Mouse (Mus musculus) megakaryocyte, adult 5-6 weeks (primary cell): Measurements from ENCODE around the gene Fyn. TPM values are rescaled to one million over a fixed set of nuclear protein-coding genes. Genes with fewer than 3 reads are reported as not detected.

Experiments used
- ATAC-seq: 2 replicates; pipeline ENCODE4 v1.8.0; 2016; ENCODE audit warnings: mild to moderate bottlenecking, inconsistent platforms; ENCODE audit not compliant: poor library complexity, severe bottlenecking
- total RNA-seq, 2 experiments: library from RNA; stranded (forward) in 1 of 2; stranded (reverse) in 1 of 2; fragments of 153-499, 151-499 nt in 1 of 2; fragments of 221-1000, 200-1000 nt in 1 of 2; gene quantifications; 2 replicates each; pipeline versions ENCODE4 v1.2.3 to v1.2.4; 2015 to 2017

The Fyn gene
- total RNA-seq, 2 experiments from 2014 or later = 19.5 to 28.9 TPM

GRCm38 (mm10) chr10:39557360-39557759 lies 188.7 kb downstream of the Fyn start:
- no peak for ATAC-seq

- no peak for ATAC-seq
These were observed 189.2 kb downstream of the Fyn start for GRCm38 (mm10) chr10:39557851-39558250.

DNA sequence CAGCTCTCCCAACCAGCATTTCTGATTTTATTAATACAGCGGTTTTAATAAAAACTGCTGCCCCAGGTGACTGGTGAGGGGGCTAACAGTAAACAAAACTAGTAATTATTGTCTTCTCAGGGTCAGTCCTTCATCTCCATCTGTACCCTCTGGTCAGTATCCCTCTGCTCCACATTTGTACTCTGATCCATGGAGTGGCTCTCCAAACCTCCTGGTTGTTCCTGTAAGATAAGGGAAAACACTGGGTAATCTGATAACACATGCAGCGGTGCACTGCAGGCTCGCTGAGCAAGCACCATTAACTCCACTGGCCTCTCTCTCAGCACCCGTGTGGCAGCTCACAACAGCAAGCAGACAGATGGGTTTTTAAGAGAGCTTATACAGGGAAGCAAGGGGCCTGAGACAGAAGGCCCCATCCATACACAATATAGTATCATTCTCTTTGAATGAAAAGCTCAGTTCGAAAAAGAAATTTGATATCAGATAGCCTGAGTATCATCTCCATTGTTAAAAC lies 189.9 kb downstream of the Fyn start:
- no peak for ATAC-seq

DNA sequence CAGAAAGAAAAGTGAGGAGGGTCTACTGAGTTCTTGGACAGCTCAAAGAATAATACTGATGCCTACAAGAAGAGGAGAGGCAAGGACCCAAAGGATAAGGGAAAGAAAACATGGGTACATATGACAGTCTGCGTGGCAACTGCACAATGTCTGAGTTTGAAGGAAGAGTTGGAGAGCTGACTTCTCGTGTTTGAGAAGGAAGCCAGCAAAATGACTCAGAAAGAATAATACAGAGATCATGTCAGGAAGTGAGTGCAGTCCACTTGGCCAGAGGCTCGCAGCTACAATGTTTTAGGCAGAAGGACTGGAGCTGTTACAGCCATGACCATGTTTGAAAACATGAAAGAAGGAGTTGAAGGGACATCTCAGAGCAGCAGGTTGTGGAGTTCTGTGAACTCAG lies 190.7 kb downstream of the Fyn start:
- ATAC-seq = no peak

DNA sequence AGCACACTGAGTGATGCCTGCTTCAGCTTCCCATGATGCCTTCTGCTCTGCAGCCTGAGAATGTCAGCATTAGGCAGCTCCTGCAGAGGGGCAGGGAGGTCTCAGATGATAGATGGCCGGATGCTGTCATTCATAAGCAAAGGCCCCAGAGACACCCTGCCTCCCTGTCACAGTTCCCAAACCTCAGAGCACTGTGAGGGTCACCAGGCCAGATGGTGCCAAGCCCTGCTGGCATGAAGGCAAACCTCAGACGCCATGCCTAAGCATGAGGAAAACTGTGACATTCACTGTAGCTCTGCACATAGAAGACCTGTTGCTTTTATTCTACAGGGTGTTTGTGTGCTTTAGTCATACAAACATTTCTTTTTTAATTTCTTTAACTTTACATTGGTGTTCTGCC lies 193.7 kb downstream of the Fyn start:
- ATAC-seq = no peak

GRCm38 (mm10) chr10:39563552-39564223 lies 195.0 kb downstream of the Fyn start:
- no peak for ATAC-seq

DNA sequence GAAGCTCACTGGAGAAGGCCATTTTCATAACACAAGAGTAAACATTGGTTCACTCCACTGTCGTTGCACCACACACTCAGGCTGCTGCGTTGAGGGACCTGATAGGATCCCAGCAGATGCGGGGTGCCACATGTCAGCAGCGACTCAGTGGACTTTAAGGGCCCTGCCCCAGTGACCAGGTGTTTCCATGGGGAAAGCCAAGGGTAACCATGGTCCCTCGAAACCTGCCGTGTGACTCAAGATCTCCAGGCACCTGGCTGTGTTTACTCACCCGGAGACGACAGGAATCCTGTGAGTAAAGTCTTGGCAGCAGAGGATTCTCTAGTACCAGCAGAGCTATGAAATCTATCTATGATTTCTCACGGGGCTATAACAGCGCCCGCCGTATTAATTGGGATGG lies 198.2 kb downstream of the Fyn start:
- no peak for ATAC-seq

GRCm38 (mm10) chr10:39568991-39569390 lies 200.3 kb downstream of the Fyn start:
- no peak for ATAC-seq

- ATAC-seq = no peak
These were observed 202.4 kb downstream of the Fyn start for GRCm38 (mm10) chr10:39571011-39571410.

DNA sequence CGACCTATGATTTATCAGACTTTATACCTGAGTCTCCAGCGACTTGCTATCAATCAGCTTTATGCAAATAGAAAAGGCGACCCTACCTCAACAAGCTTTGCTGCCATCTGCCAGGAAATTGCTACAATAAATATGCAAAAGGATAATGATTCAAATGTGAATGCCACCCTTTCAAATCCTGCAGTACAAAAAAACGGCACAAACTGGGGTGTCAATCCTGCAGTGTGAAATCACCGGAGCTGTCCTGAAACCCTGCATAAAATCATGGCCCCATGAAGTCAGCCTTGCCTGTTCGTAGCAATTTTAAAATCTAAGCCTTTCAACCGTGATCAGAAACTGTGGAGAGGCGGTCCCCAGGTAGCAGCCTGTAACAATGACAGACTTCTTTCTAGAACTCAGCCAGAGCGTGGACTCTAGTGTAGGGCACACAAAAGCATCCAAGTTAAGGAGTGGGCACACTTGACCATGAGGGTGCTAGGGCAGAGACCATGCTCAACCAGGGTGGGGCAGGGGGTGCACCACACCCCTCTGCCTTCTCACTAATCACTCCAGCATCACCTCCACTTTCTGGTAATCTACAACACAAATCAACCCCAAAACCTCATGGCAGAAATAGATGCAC lies 203.5 kb downstream of the Fyn start:
- ATAC-seq = no peak

DNA sequence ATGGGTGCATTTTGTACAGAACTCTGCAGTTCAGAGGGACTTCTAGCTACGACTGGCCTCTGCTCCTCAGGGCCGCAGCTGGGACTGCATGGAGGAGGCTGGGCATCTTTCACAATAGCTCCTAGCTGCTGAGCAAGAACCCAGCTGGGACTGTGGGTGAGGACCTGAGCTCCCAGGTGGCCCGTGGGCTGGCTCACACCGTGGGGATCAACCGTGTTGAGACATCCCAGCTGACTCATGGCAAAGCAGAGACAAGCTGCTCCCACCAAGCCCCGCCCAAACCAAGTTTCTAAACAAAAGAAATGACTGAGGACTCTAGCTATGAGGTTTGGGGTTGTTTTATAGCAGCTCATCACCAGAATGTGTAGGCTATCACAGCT lies 204.0 kb downstream of the Fyn start:
- no peak for ATAC-seq

- ATAC-seq = no peak
These were observed 207.8 kb downstream of the Fyn start for GRCm38 (mm10) chr10:39576466-39576865.

- ATAC-seq = no peak
These were observed 211.8 kb downstream of the Fyn start for GRCm38 (mm10) chr10:39580477-39580876.

- ATAC-seq = no peak
These were observed 213.7 kb downstream of the Fyn start for GRCm38 (mm10) chr10:39582385-39582784.

DNA sequence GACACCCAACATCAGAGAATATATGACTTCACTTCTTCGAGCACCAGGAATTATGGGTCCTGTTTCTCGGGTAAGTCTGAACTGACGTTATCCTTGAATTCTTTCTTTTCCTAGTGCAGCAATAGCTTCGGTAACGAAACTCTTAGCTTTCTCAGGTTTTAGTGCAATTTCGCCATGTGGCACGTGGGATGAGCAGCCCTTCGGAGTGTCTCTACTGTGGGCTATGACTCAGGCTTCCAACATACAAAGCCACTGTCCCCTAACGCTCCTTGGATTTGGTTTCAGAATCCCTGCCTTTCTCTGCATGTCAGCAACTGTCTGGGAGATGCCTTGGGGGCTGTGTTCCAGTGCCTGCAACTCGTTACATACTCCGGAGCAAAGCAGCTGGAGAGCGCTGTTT lies 215.1 kb downstream of the Fyn start:
- no peak for ATAC-seq

- no peak for ATAC-seq
These were observed 218.8 kb downstream of the Fyn start for GRCm38 (mm10) chr10:39587290-39587925.

DNA sequence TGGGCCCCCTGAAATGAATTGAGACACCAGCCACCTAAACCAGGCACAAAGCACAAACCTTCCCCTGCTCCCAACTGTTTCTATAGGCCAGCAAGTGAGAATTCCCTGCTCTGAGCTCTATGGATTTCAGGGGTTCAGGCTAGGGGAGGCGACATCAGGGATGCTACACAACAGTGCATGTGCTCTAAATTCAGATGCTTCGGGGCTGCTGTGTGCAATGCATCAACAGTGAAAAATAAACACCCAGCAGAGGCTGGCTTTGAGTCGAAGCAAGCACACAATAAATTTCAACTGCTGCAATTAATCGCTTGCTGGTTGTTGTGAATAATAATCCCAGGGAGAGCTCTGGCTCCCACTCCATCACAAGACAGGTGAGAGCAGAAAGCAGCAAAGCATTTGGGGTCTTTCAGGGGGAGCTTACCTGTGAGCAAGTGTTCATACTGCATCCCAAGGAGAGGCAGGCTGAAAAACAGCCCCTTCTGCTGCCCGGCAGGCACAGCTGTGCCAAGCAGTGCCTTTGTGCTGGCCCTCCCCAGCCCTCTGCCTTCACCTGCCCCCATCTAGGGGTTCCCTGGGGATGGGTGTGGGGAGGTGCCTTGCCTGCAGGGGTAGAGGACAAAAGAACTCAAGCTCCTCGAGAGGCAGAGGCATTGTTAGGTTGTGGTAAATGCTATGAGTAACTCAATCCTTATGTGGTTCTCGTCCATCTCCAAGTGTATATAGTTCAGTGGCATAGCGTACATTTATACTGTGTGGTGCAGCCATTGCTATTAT lies 219.5 kb downstream of the Fyn start:
- no peak for ATAC-seq

- peak; percentile 50 for ATAC-seq
These were observed 221.3 kb downstream of the Fyn start for GRCm38 (mm10) chr10:39589765-39590546.

GRCm38 (mm10) chr10:39590629-39591028 lies 222.0 kb downstream of the Fyn start:
- peak; percentile 42; the same call in 1 of the 2 replicates for ATAC-seq

DNA sequence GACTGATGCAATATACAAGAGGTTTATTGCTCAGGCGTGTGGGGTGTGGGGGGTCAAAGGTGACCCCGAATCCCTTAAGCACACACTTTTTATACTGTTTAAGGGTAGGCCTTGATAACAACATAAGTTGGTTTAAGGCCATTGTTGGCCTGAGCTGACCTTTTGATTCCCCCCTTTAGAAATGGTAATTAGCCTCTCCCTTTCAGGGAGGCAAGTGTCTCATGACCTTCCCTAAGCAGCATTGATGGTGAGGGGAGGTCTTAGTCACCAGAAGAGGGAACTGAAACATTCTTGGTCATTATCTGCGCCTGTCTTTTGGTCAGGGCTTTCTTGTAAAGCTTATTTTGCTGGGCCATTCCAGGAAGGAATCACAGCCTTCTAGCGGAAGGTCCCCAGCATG lies 223.8 kb downstream of the Fyn start:
- ATAC-seq = no peak

GRCm38 (mm10) chr10:39594716-39595115 lies 226.1 kb downstream of the Fyn start:
- ATAC-seq = no peak
